Mouse (Mus musculus): ENCODE data around the gene Ift74. TPM values are rescaled to one million over a fixed set of nuclear protein-coding genes. Genes with fewer than 3 reads are reported as not detected.
A peak's percentile ranks its signal among the peaks of the same experiment; 100 is the strongest.

Ift74 gene
- polyA plus RNA-seq, 1 experiment from 2014 or later = 32.2 TPM

GRCm38 (mm10) chr4:94713741-94714140, 99.5 kb downstream of the Ift74 start:
- Histone ChIP-seq H3K9ac (replicated peaks; ENCODE audit: low read length) (no peak overlapping the region), H3K36me3 (ENCODE audit: control insufficient read depth, insufficient read depth, low read length) (no peaks in the 10 kb centered on the region), H3K27me3 (ENCODE audit: control insufficient read depth, insufficient read depth, low read length) (no peaks in the 10 kb centered on the region), H3K27ac (replicated peaks; ENCODE audit: low read depth, low read length) (no peak overlapping the region), H3K4me2 (ENCODE audit: low read length) (no peak overlapping the region), H3K4me1 (ENCODE audit: control insufficient read depth, insufficient read depth, low read length) (no peaks in the 10 kb centered on the region), H3K4me3 (replicated peaks; ENCODE audit: low read depth, low read length) (no peak overlapping the region), H3K9me3 (ENCODE audit: control insufficient read depth, low read length) (no peaks in the 10 kb centered on the region)
- ATAC-seq (ENCODE audit: low FRiP score, low TSS enrichment) (no peak), DNase-seq (no peak)

GRCm38 (mm10) chr4:94715166-94715565, 100.9 kb downstream of the Ift74 start:
- ATAC-seq (ENCODE audit: low FRiP score, low TSS enrichment) (no peak), DNase-seq (no peak)
- no peak overlapping the region for H3K27ac ChIP-seq (replicated peaks; ENCODE audit: low read depth, low read length)
- H3K27me3 ChIP-seq (ENCODE audit: control insufficient read depth, insufficient read depth, low read length) = no peaks in the 10 kb centered on the region
- WGBS = 51% methylated on average over 6 of the region's 6 CpGs
- H3K4me2 ChIP-seq (ENCODE audit: low read length) = no peak overlapping the region
- H3K9me3 ChIP-seq (ENCODE audit: control insufficient read depth, low read length) = no peaks in the 10 kb centered on the region
- H3K4me3 ChIP-seq (replicated peaks; ENCODE audit: low read depth, low read length) = no peak overlapping the region
- no peak overlapping the region for H3K9ac ChIP-seq (replicated peaks; ENCODE audit: low read length)
- no peaks in the 10 kb centered on the region for H3K36me3 ChIP-seq (ENCODE audit: control insufficient read depth, insufficient read depth, low read length)
- H3K4me1 ChIP-seq (ENCODE audit: control insufficient read depth, insufficient read depth, low read length) = no peaks in the 10 kb centered on the region

GRCm38 (mm10) chr4:94725799-94726198, 111.5 kb downstream of the Ift74 start:
- Histone ChIP-seq H3K4me1 (ENCODE audit: control insufficient read depth, insufficient read depth, low read length) (no peaks in the 10 kb centered on the region), H3K4me2 (ENCODE audit: low read length) (no peak overlapping the region), H3K9me3 (ENCODE audit: control insufficient read depth, low read length) (no peaks in the 10 kb centered on the region), H3K27ac (replicated peaks; ENCODE audit: low read depth, low read length) (no peak overlapping the region), H3K36me3 (ENCODE audit: control insufficient read depth, insufficient read depth, low read length) (no peaks in the 10 kb centered on the region), H3K9ac (replicated peaks; ENCODE audit: low read length) (no peak overlapping the region), H3K4me3 (replicated peaks; ENCODE audit: low read depth, low read length) (no peak overlapping the region), H3K27me3 (ENCODE audit: control insufficient read depth, insufficient read depth, low read length) (no peaks in the 10 kb centered on the region)
- ATAC-seq (ENCODE audit: low FRiP score, low TSS enrichment) (peak; percentile 20; the same call in 1 of the 2 replicates), DNase-seq (no peak)
- 84% methylated on average over 4 of the region's 4 CpGs for WGBS

- Histone ChIP-seq H3K4me1 (ENCODE audit: control insufficient read depth, insufficient read depth, low read length) (no peaks in the 10 kb centered on the region), H3K36me3 (ENCODE audit: control insufficient read depth, insufficient read depth, low read length) (no peaks in the 10 kb centered on the region), H3K9ac (replicated peaks; ENCODE audit: low read length) (no peak overlapping the region), H3K9me3 (ENCODE audit: control insufficient read depth, low read length) (no peaks in the 10 kb centered on the region), H3K4me3 (replicated peaks; ENCODE audit: low read depth, low read length) (no peak overlapping the region), H3K27me3 (ENCODE audit: control insufficient read depth, insufficient read depth, low read length) (no peaks in the 10 kb centered on the region), H3K27ac (replicated peaks; ENCODE audit: low read depth, low read length) (no peak overlapping the region), H3K4me2 (ENCODE audit: low read length) (no peak overlapping the region)
- no peak for ATAC-seq (ENCODE audit: low FRiP score, low TSS enrichment)
- no peak for DNase-seq
Measured at GRCm38 (mm10) chr4:94732721-94733120, 118.4 kb downstream of the Ift74 start.

GRCm38 (mm10) chr4:94737326-94738295, 123.3 kb downstream of the Ift74 start:
- H3K4me1 ChIP-seq (ENCODE audit: control insufficient read depth, insufficient read depth, low read length) = no peaks in the 10 kb centered on the region
- H3K9me3 ChIP-seq (ENCODE audit: control insufficient read depth, low read length) = no peaks in the 10 kb centered on the region
- ATAC-seq (ENCODE audit: low FRiP score, low TSS enrichment) (no peak), DNase-seq (no peak)
- H3K9ac ChIP-seq (replicated peaks; ENCODE audit: low read length) = no peak overlapping the region
- no peak overlapping the region for H3K4me2 ChIP-seq (ENCODE audit: low read length)
- no peaks in the 10 kb centered on the region for H3K27me3 ChIP-seq (ENCODE audit: control insufficient read depth, insufficient read depth, low read length)
- H3K27ac ChIP-seq (replicated peaks; ENCODE audit: low read depth, low read length) = no peak overlapping the region
- no peaks in the 10 kb centered on the region for H3K36me3 ChIP-seq (ENCODE audit: control insufficient read depth, insufficient read depth, low read length)
- WGBS = 76% methylated on average over 5 of the region's 5 CpGs
- H3K4me3 ChIP-seq (replicated peaks; ENCODE audit: low read depth, low read length) = no peak overlapping the region

GRCm38 (mm10) chr4:94738838-94739731, 124.8 kb downstream of the Ift74 start, which contains the start of gene Tek:
Tek (plus strand) TSS chr4:94739289.
- Histone ChIP-seq H3K36me3 (ENCODE audit: control insufficient read depth, insufficient read depth, low read length) (no peaks in the 10 kb centered on the region), H3K4me2 (ENCODE audit: low read length) (no peak within 1 kb of the TSS), H3K9ac (replicated peaks; ENCODE audit: low read length) (no peak within 1 kb of the TSS), H3K27ac (replicated peaks; ENCODE audit: low read depth, low read length) (no peak within 1 kb of the TSS), H3K9me3 (ENCODE audit: control insufficient read depth, low read length) (no peaks in the 10 kb centered on the region), H3K4me3 (replicated peaks; ENCODE audit: low read depth, low read length) (no peak within 1 kb of the TSS), H3K27me3 (ENCODE audit: control insufficient read depth, insufficient read depth, low read length) (no peaks in the 10 kb centered on the region), H3K4me1 (ENCODE audit: control insufficient read depth, insufficient read depth, low read length) (no peaks in the 10 kb centered on the region)
- ATAC-seq (ENCODE audit: low FRiP score, low TSS enrichment) (no peak), DNase-seq (no peak)
- 80% methylated on average over 16 of the region's 16 CpGs for WGBS

- WGBS = 78% methylated on average over 1 of the region's 1 CpGs
- DNase-seq (no peak), ATAC-seq (ENCODE audit: low FRiP score, low TSS enrichment) (no peak)
- no peak overlapping the region for H3K9ac ChIP-seq (replicated peaks; ENCODE audit: low read length)
- no peaks in the 10 kb centered on the region for H3K9me3 ChIP-seq (ENCODE audit: control insufficient read depth, low read length)
- no peaks in the 10 kb centered on the region for H3K4me1 ChIP-seq (ENCODE audit: control insufficient read depth, insufficient read depth, low read length)
- H3K36me3 ChIP-seq (ENCODE audit: control insufficient read depth, insufficient read depth, low read length) = no peaks in the 10 kb centered on the region
- no peak overlapping the region for H3K4me2 ChIP-seq (ENCODE audit: low read length)
- H3K4me3 ChIP-seq (replicated peaks; ENCODE audit: low read depth, low read length) = no peak overlapping the region
- no peak overlapping the region for H3K27ac ChIP-seq (replicated peaks; ENCODE audit: low read depth, low read length)
- H3K27me3 ChIP-seq (ENCODE audit: control insufficient read depth, insufficient read depth, low read length) = no peaks in the 10 kb centered on the region
Measured at GRCm38 (mm10) chr4:94741824-94742223, 127.5 kb downstream of the Ift74 start.

Measured in midbrain, embryonic 14.5 days (tissue).